Mouse (Mus musculus): ENCODE measurements around the gene Rhox4c. TPM values are rescaled to one million over a fixed set of nuclear protein-coding genes. Genes with fewer than 3 reads are reported as not detected.
"Not testable (repeated sequence)": the region's sequence is repeated elsewhere in the genome, so short reads cannot be mapped to it uniquely, and the experiment has no call there.

Rhox4c gene
- total RNA-seq (2012; rRNA removed) = 0.27 TPM in 1 of 2 replicates, not detected in the other

DNA sequence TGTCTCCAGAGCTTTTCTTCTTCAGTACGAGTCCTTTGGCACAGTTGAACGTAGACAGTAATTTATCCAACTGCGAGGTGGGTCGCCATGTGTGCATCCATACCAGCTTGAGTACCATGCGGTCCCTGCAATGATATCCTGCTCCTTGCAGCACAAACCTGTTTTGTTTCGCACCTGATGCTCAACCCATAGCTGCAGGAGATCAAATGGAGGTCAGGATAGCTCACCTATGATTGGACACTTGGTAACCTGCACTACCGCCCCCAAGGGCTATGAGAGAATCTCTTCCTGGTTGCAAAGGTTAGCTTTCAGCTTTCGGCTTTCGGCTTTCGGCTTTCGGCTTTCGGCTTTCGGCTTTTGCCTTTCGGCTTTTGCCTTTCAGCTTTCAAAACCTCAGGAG lies at the start of gene Rhox4c:
Gene Rhox4c (plus strand): TSS at position 301 of the 400 bp plus-strand sequence.
- in situ Hi-C loops (cut with MboI; ENCODE audit: low sequenced_read_pairs in 2 of 2, unreplicated experiment in 2 of 2); DNase-seq (ENCODE audit: low read depth, low spot score); H3K9ac ChIP-seq (ENCODE audit: insufficient read depth, low read depth, low read length, poor library complexity, severe bottlenecking); H3K27ac ChIP-seq (ENCODE audit: insufficient read depth, low read depth, low read length, poor library complexity, severe bottlenecking); H3K36me3 ChIP-seq (ENCODE audit: control insufficient read depth, insufficient read depth, low read length, poor library complexity, severe bottlenecking); H3K4me1 ChIP-seq (ENCODE audit: control insufficient read depth in 2 of 2, insufficient read depth in 2 of 2, low read length in 2 of 2, poor library complexity in 1 of 2); H3K4me3 ChIP-seq (ENCODE audit: insufficient read depth in 1 of 2, low read depth in 1 of 2, low read length in 2 of 2, poor library complexity in 1 of 2, severe bottlenecking in 1 of 2); H3K9me3 ChIP-seq (ENCODE audit: control insufficient read depth, insufficient read depth, low read depth, low read length): not testable (repeated sequence)

DNA sequence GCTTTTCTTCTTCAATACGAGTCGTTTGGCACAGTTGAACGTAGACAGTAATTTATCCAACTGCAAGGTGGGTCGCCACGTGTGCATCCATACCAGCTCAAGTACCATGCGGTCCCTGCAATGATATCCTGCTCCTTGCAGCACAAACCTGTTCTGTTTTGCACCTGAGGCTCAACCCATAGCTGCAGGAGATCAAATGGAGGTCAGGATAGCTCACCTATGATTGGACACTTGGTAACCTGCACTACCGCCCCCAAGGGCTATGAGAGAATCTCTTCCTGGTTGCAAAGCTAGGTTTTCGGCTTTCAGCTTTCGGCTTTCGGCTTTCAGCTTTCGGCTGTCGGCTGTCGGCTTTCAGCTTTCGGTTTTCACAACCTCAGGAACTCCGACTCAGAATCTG lies 47.9 kb upstream of the Rhox4c start, which contains the start of gene Rhox4b:
Gene Rhox4b (plus strand): TSS at position 301 of the 400 bp plus-strand sequence.
- H3K4me3 ChIP-seq (ENCODE audit: insufficient read depth in 1 of 2, low read depth in 1 of 2, low read length in 2 of 2, poor library complexity in 1 of 2, severe bottlenecking in 1 of 2); H3K36me3 ChIP-seq (ENCODE audit: control insufficient read depth, insufficient read depth, low read length, poor library complexity, severe bottlenecking); H3K9ac ChIP-seq (ENCODE audit: insufficient read depth, low read depth, low read length, poor library complexity, severe bottlenecking); DNase-seq (ENCODE audit: low read depth, low spot score); in situ Hi-C loops (cut with MboI; ENCODE audit: low sequenced_read_pairs in 2 of 2, unreplicated experiment in 2 of 2); H3K27ac ChIP-seq (ENCODE audit: insufficient read depth, low read depth, low read length, poor library complexity, severe bottlenecking); H3K4me1 ChIP-seq (ENCODE audit: control insufficient read depth in 2 of 2, insufficient read depth in 2 of 2, low read length in 2 of 2, poor library complexity in 1 of 2); H3K9me3 ChIP-seq (ENCODE audit: control insufficient read depth, insufficient read depth, low read depth, low read length): not testable (repeated sequence)

DNA sequence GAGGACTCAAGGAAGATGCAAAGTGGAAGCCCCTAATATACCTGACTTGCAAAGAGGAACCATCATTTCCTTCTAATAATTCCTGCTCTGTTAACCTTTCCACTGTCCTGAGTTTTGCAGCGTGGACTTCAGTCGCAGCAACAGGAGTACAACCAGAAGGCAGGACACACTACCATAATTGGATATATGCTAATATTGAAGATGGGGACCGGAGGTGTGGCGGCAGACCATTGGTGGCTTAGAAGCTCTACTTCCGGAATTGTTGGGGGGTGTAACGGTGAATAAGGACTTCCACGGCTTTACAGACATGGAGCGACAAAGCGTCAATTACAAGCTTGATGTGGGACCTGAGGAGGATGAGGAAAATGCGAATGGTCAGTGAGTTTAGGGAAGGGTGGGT lies 26.8 kb upstream of the Rhox4c start, which contains the start of gene Rhox2c:
Gene Rhox2c (plus strand): TSS at position 301 of the 400 bp plus-strand sequence.
- H3K4me1 ChIP-seq (ENCODE audit: control insufficient read depth in 2 of 2, insufficient read depth in 2 of 2, low read length in 2 of 2, poor library complexity in 1 of 2); DNase-seq (ENCODE audit: low read depth, low spot score); H3K36me3 ChIP-seq (ENCODE audit: control insufficient read depth, insufficient read depth, low read length, poor library complexity, severe bottlenecking); H3K9me3 ChIP-seq (ENCODE audit: control insufficient read depth, insufficient read depth, low read depth, low read length); H3K4me3 ChIP-seq (ENCODE audit: insufficient read depth in 1 of 2, low read depth in 1 of 2, low read length in 2 of 2, poor library complexity in 1 of 2, severe bottlenecking in 1 of 2); in situ Hi-C loops (cut with MboI; ENCODE audit: low sequenced_read_pairs in 2 of 2, unreplicated experiment in 2 of 2); H3K9ac ChIP-seq (ENCODE audit: insufficient read depth, low read depth, low read length, poor library complexity, severe bottlenecking); H3K27ac ChIP-seq (ENCODE audit: insufficient read depth, low read depth, low read length, poor library complexity, severe bottlenecking): not testable (repeated sequence)

DNA sequence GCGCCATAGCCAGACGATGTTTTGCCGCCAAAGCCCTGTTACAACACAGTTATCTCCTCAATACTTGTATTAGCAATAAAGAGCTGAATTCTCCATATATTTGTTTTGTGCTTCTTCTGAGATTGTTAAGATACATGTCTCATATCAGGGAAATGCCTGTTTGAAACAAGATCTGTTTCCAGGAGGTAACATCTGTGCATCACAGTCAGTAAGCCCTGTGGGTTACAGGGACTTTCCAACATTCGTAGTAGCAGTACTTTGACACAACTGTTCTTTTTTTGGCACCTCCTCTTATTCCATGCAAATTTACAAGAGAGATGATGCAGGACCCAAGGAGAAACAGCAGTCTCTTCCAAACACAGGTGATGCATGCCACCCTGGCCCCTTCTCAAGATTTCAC lies 21.9 kb upstream of the Rhox4c start, which contains the start of gene Rhox3c:
Gene Rhox3c (plus strand): TSS at position 301 of the 400 bp plus-strand sequence.
- H3K9ac ChIP-seq (ENCODE audit: insufficient read depth, low read depth, low read length, poor library complexity, severe bottlenecking); H3K9me3 ChIP-seq (ENCODE audit: control insufficient read depth, insufficient read depth, low read depth, low read length); DNase-seq (ENCODE audit: low read depth, low spot score); in situ Hi-C loops (cut with MboI; ENCODE audit: low sequenced_read_pairs in 2 of 2, unreplicated experiment in 2 of 2); H3K27ac ChIP-seq (ENCODE audit: insufficient read depth, low read depth, low read length, poor library complexity, severe bottlenecking); H3K4me1 ChIP-seq (ENCODE audit: control insufficient read depth in 2 of 2, insufficient read depth in 2 of 2, low read length in 2 of 2, poor library complexity in 1 of 2); H3K36me3 ChIP-seq (ENCODE audit: control insufficient read depth, insufficient read depth, low read length, poor library complexity, severe bottlenecking); H3K4me3 ChIP-seq (ENCODE audit: insufficient read depth in 1 of 2, low read depth in 1 of 2, low read length in 2 of 2, poor library complexity in 1 of 2, severe bottlenecking in 1 of 2): not testable (repeated sequence)

DNA sequence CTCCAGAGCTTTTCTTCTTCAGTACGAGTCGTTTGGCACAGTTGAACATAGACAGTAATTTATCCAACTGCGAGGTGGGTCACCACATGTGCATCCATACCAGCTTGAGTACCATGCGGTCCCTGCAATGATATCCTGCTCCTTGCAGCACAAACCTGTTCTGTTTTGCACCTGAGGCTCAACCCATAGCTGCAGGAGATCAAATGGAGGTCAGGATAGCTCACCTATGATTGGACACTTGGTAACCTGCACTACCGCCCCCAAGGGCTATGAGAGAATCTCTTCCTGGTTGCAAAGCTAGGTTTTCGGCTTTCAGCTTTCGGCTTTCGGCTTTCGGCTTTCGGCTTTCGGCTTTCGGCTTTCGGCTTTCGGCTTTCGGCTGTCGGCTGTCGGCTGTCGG lies 33.9 kb downstream of the Rhox4c start, which contains the start of gene Rhox4d:
Gene Rhox4d (plus strand): TSS at position 301 of the 400 bp plus-strand sequence.
- H3K9ac ChIP-seq (ENCODE audit: insufficient read depth, low read depth, low read length, poor library complexity, severe bottlenecking); H3K27ac ChIP-seq (ENCODE audit: insufficient read depth, low read depth, low read length, poor library complexity, severe bottlenecking); H3K36me3 ChIP-seq (ENCODE audit: control insufficient read depth, insufficient read depth, low read length, poor library complexity, severe bottlenecking); DNase-seq (ENCODE audit: low read depth, low spot score); H3K4me3 ChIP-seq (ENCODE audit: insufficient read depth in 1 of 2, low read depth in 1 of 2, low read length in 2 of 2, poor library complexity in 1 of 2, severe bottlenecking in 1 of 2); in situ Hi-C loops (cut with MboI; ENCODE audit: low sequenced_read_pairs in 2 of 2, unreplicated experiment in 2 of 2); H3K4me1 ChIP-seq (ENCODE audit: control insufficient read depth in 2 of 2, insufficient read depth in 2 of 2, low read length in 2 of 2, poor library complexity in 1 of 2); H3K9me3 ChIP-seq (ENCODE audit: control insufficient read depth, insufficient read depth, low read depth, low read length): not testable (repeated sequence)

DNA sequence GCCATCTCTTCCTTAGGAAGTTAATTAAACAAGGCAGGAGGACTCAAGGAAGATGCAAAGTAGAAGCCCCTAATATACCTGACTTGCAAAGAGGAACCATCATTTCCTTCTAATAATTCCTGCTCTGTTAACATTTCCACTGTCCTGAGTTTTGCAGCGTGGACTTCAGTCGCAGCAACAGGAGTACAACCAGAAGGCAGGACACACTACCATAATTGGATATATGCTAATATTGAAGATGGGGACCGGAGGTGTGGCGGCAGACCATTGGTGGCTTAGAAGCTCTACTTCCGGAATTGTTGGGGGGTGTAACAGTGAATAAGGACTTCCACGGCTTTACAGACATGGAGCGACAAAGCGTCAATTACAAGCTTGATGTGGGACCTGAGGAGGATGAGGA lies 50.0 kb downstream of the Rhox4c start, which contains the start of gene Rhox2e:
Gene Rhox2e (plus strand): TSS at position 301 of the 400 bp plus-strand sequence.
- H3K4me1 ChIP-seq (ENCODE audit: control insufficient read depth in 2 of 2, insufficient read depth in 2 of 2, low read length in 2 of 2, poor library complexity in 1 of 2); H3K4me3 ChIP-seq (ENCODE audit: insufficient read depth in 1 of 2, low read depth in 1 of 2, low read length in 2 of 2, poor library complexity in 1 of 2, severe bottlenecking in 1 of 2); H3K9ac ChIP-seq (ENCODE audit: insufficient read depth, low read depth, low read length, poor library complexity, severe bottlenecking); DNase-seq (ENCODE audit: low read depth, low spot score); in situ Hi-C loops (cut with MboI; ENCODE audit: low sequenced_read_pairs in 2 of 2, unreplicated experiment in 2 of 2); H3K27ac ChIP-seq (ENCODE audit: insufficient read depth, low read depth, low read length, poor library complexity, severe bottlenecking); H3K9me3 ChIP-seq (ENCODE audit: control insufficient read depth, insufficient read depth, low read depth, low read length); H3K36me3 ChIP-seq (ENCODE audit: control insufficient read depth, insufficient read depth, low read length, poor library complexity, severe bottlenecking): not testable (repeated sequence)

Other genes with a start within 250 kb of the Rhox4c start
- 1.8 and 7.2 TPM in 2 replicates for gene Rhox2a, start 235.4 kb upstream of the Rhox4c start, total RNA-seq (2012; rRNA removed)
- not detected in 2 replicates for gene Rhox3a, start 230.4 kb upstream of the Rhox4c start, total RNA-seq (2012; rRNA removed)
- not detected in 2 replicates for gene Rhox4a, start 215.0 kb upstream of the Rhox4c start, total RNA-seq (2012; rRNA removed)
- not detected in 2 replicates for gene Rhox3a2, start 100.3 kb upstream of the Rhox4c start, total RNA-seq (2012; rRNA removed)
- 0.36 TPM in 1 of 2 replicates, not detected in the other for gene Rhox4a2, start 89.5 kb upstream of the Rhox4c start, total RNA-seq (2012; rRNA removed)
- gene Rhox2b, start 68.3 kb upstream of the Rhox4c start, total RNA-seq (2012; rRNA removed) = 0.69 and 2.1 TPM in 2 replicates
- 0.40 TPM in 1 of 2 replicates, not detected in the other for gene Rhox4b, start 47.8 kb upstream of the Rhox4c start, total RNA-seq (2012; rRNA removed)
- 0.48 and 0.49 TPM in 2 replicates for gene Rhox2c, start 26.7 kb upstream of the Rhox4c start, total RNA-seq (2012; rRNA removed)
- gene Rhox3c, start 21.8 kb upstream of the Rhox4c start, total RNA-seq (2012; rRNA removed) = not detected in 2 replicates
- gene Rhox2d, start 13.1 kb downstream of the Rhox4c start, total RNA-seq (2012; rRNA removed) = 0.31 TPM in 1 of 2 replicates, not detected in the other
- not detected in 2 replicates for gene Rhox4d, start 34.0 kb downstream of the Rhox4c start, total RNA-seq (2012; rRNA removed)
- gene Rhox2e, start 50.1 kb downstream of the Rhox4c start, total RNA-seq (2012; rRNA removed) = not detected in 2 replicates
- gene Rhox3e, start 61.7 kb downstream of the Rhox4c start, total RNA-seq (2012; rRNA removed) = not detected in 2 replicates
- 0.22 TPM in 1 of 2 replicates, not detected in the other for gene Rhox4e, start 77.1 kb downstream of the Rhox4c start, total RNA-seq (2012; rRNA removed)
- not detected in 2 replicates for gene Rhox2f, start 91.1 kb downstream of the Rhox4c start, total RNA-seq (2012; rRNA removed)
- gene Rhox3f, start 100.7 kb downstream of the Rhox4c start, total RNA-seq (2012; rRNA removed) = not detected in 2 replicates
- not detected in 2 replicates for gene Rhox4f, start 127.4 kb downstream of the Rhox4c start, total RNA-seq (2012; rRNA removed)
- not detected in 2 replicates for gene Rhox3g, start 148.3 kb downstream of the Rhox4c start, total RNA-seq (2012; rRNA removed)
- gene Rhox2g, start 163.1 kb downstream of the Rhox4c start, total RNA-seq (2012; rRNA removed) = 0.71 TPM in 1 of 2 replicates, not detected in the other
- gene Rhox4g, start 171.0 kb downstream of the Rhox4c start, total RNA-seq (2012; rRNA removed) = 0.11 TPM in 1 of 2 replicates, not detected in the other
- gene Rhox3h, start 188.4 kb downstream of the Rhox4c start, total RNA-seq (2012; rRNA removed) = not detected in 2 replicates
- not detected in 2 replicates for gene Rhox2h, start 192.9 kb downstream of the Rhox4c start, total RNA-seq (2012; rRNA removed)